Mouse (Mus musculus) myocyte (in vitro differentiated cells): ENCODE measurements around the gene Pgam2.

Experiments
- CEBPB ChIP-seq: IDR thresholded peaks from 2 replicates; pipeline ENCODE4 v1.6.1; 2011; ENCODE audit warnings: mild to moderate bottlenecking, moderate library complexity; ENCODE audit not compliant: poor library complexity, insufficient read depth, severe bottlenecking
- E2F4 ChIP-seq: IDR thresholded peaks from one replicate; pipeline ENCODE4 v1.6.1; 2011; ENCODE audit warnings: mild to moderate bottlenecking, control low read depth, moderate library complexity; ENCODE audit not compliant: insufficient read depth
- MAX ChIP-seq: IDR thresholded peaks from one replicate; pipeline ENCODE4 v1.6.1; 2011; ENCODE audit warnings: low read depth, mild to moderate bottlenecking, control low read depth
- MYOD1 ChIP-seq, 3 experiments: IDR thresholded peaks; one replicate each; pipeline ENCODE4 v1.6.1; 2011; ENCODE audit warnings: control low read depth in 2 of 3, low read depth in 2 of 3, mild to moderate bottlenecking in 2 of 3, moderate library complexity in 1 of 3; ENCODE audit not compliant: insufficient read length in 2 of 3, control insufficient read depth in 1 of 3
- MYOG ChIP-seq, 3 experiments: IDR thresholded peaks; one replicate each; pipeline ENCODE4 v1.6.1; 2011; ENCODE audit warnings: control low read depth in 2 of 3, low read depth in 2 of 3, mild to moderate bottlenecking in 2 of 3; ENCODE audit not compliant: insufficient read length in 2 of 3, control insufficient read depth in 1 of 3, insufficient read depth in 1 of 3
- POLR2A ChIP-seq: IDR thresholded peaks from one replicate; pipeline ENCODE4 v1.6.1; 2011; ENCODE audit warnings: low read depth, mild to moderate bottlenecking, control low read depth, moderate library complexity; ENCODE audit not compliant: insufficient read length
- POLR2AphosphoS2 ChIP-seq: IDR thresholded peaks from one replicate; pipeline ENCODE4 v1.6.1; 2011; ENCODE audit warnings: low read depth, control low read depth; ENCODE audit not compliant: insufficient read length
- REST ChIP-seq: IDR thresholded peaks from one replicate; pipeline ENCODE4 v1.6.1; 2011; ENCODE audit warnings: mild to moderate bottlenecking, control low read depth, moderate library complexity; ENCODE audit not compliant: insufficient read depth, insufficient read length
- SRF ChIP-seq: IDR thresholded peaks from one replicate; pipeline ENCODE4 v1.6.1; 2011; ENCODE audit warnings: low read depth; ENCODE audit not compliant: control insufficient read depth, insufficient read length
- TCF12 ChIP-seq: IDR thresholded peaks from one replicate; pipeline ENCODE4 v1.6.1; 2011; ENCODE audit warnings: mild to moderate bottlenecking, control low read depth; ENCODE audit not compliant: poor library complexity, insufficient read depth, severe bottlenecking
- TCF3 ChIP-seq: IDR thresholded peaks from one replicate; pipeline ENCODE4 v1.6.1; 2011; ENCODE audit warnings: low read depth, control low read depth; ENCODE audit not compliant: insufficient read length
- USF1 ChIP-seq: IDR thresholded peaks from one replicate; pipeline ENCODE4 v1.6.1; 2011; ENCODE audit warnings: low read depth, mild to moderate bottlenecking, control low read depth, moderate library complexity

DNA sequence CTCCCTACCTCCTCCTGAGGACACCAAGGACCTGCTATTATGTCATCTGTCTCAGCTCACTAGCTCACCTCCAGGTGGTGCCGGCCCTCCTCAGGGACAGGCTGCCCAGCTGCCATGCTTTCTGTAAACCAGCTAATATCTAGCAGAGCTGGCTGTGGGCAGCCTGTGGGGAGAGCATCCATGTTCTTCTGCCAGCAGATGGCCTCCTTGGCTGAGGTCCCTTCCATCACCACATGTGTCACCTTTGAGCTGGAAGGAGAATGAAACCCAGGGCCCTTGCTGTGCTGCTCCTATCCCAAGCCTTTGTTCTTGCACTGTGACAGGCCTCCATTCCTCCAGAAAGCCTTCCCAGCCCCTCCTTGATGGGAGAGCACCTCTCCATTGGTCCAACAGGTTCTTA, 32.6 kb upstream of the Pgam2 start:
- TF ChIP-seq POLR2A (no peak), MYOD1 (IDR thresholded peaks at IDR 0.05; ENCODE audit: control insufficient read depth in 1 of 3, insufficient read length in 2 of 3, low read depth in 2 of 3) (peak in 1 of 3 experiments; percentile 52), E2F4 (no peak), USF1 (no peak), MYOG (IDR thresholded peaks at IDR 0.05; ENCODE audit: control insufficient read depth in 1 of 3, insufficient read depth in 1 of 3, insufficient read length in 2 of 3, low read depth in 2 of 3) (peak in 1 of 3 experiments; percentile 49), MAX (no peak), TCF12 (no peak), REST (no peak), TCF3 (no peak), SRF (no peak), POLR2AphosphoS2 (no peak), CEBPB (no peak)
